Mouse (Mus musculus) bone marrow macrophage, adult 2 months (primary cell): Measurements from ENCODE around the gene Gm525. TPM values are rescaled to one million over a fixed set of nuclear protein-coding genes. Genes with fewer than 3 reads are reported as not detected.
"Not testable (repeated sequence)": the region's sequence is repeated elsewhere in the genome, so short reads cannot be mapped to it uniquely, and the experiment has no call there.

Experiments used
- H3K27ac ChIP-seq: 2 replicates; pipeline ENCODE4 v1.5.1; 2012; ENCODE audit warnings: low read depth, low read length; ENCODE audit not compliant: insufficient read depth
- H3K4me1 ChIP-seq: 2 replicates; pipeline ENCODE4 v1.6.1; 2012; ENCODE audit warnings: low read length; ENCODE audit not compliant: control insufficient read depth, insufficient read depth
- H3K4me3 ChIP-seq: 2 replicates; pipeline ENCODE4 v1.5.1; 2012; ENCODE audit warnings: mild to moderate bottlenecking, low read length, moderate library complexity; ENCODE audit not compliant: insufficient read depth
- CTCF ChIP-seq: IDR thresholded peaks from 2 replicates; pipeline ENCODE4 v1.5.1; 2012; ENCODE audit warnings: low read depth, mild to moderate bottlenecking, low read length, moderate library complexity
- POLR2A ChIP-seq: IDR thresholded peaks from 2 replicates; pipeline ENCODE4 v1.6.1; 2012; ENCODE audit warnings: mild to moderate bottlenecking, low read depth, low read length, borderline replicate concordance
- polyA plus RNA-seq: library from polyadenylated mRNA; stranded (reverse); fragments of >200 nt; gene quantifications from 2 replicates; pipeline ENCODE4 v1.2.4, GENCODE M21; 2012; ENCODE audit not compliant: missing spikeins, insufficient read depth, insufficient read length

Gene Gm525
- polyA plus RNA-seq, 1 experiment, result not detected

- no peak overlapping the region for H3K27ac ChIP-seq
- no peak for TF ChIP-seq CTCF
- no peak for TF ChIP-seq POLR2A
- no peak overlapping the region for H3K4me3 ChIP-seq
- H3K4me1 ChIP-seq, result 0 out of 2 replicates have a peak, but pooled peaks cover 3% of the 10 kb centered on the region
Observed at GRCm38 (mm10) chr11:89038496-89038895, 35.1 kb upstream of the Gm525 start.

GRCm38 (mm10) chr11:89039325-89039724, 34.3 kb upstream of the Gm525 start:
- TF ChIP-seq POLR2A (no peak), CTCF (peak; percentile 98)
- 0 out of 2 replicates have a peak, but pooled peaks cover 3% of the 10 kb centered on the region for H3K4me1 ChIP-seq
- H3K4me3 ChIP-seq, result no peak overlapping the region
- H3K27ac ChIP-seq, result no peak overlapping the region

GRCm38 (mm10) chr11:89041073-89041472, 32.6 kb upstream of the Gm525 start:
- not testable (repeated sequence) for H3K27ac ChIP-seq, H3K4me3 ChIP-seq, H3K4me1 ChIP-seq

- Histone ChIP-seq H3K4me1 (no peaks in the 10 kb centered on the region), H3K4me3 (no peak overlapping the region), H3K27ac (no peak overlapping the region)
- TF ChIP-seq POLR2A (no peak), CTCF (no peak)
Observed at GRCm38 (mm10) chr11:89043046-89043445, 30.6 kb upstream of the Gm525 start.

- not testable (repeated sequence) for H3K4me1 ChIP-seq, H3K4me3 ChIP-seq, H3K27ac ChIP-seq
Observed at GRCm38 (mm10) chr11:89045501-89045900, 28.1 kb upstream of the Gm525 start.

GRCm38 (mm10) chr11:89046021-89046420, 27.6 kb upstream of the Gm525 start:
- H3K27ac ChIP-seq, result no peak overlapping the region
- TF ChIP-seq CTCF (no peak), POLR2A (no peak)
- H3K4me3 ChIP-seq, result no peak overlapping the region
- H3K4me1 ChIP-seq, result no peaks in the 10 kb centered on the region

- peaks cover 6% of the 10 kb centered on the region for H3K4me1 ChIP-seq
- peak overlapping the region; percentile 7; the same call in 1 of the 2 replicates for H3K27ac ChIP-seq
- H3K4me3 ChIP-seq, result no peak overlapping the region
- TF ChIP-seq POLR2A (no peak), CTCF (no peak)
Observed at GRCm38 (mm10) chr11:89051767-89052166, 21.9 kb upstream of the Gm525 start.

GRCm38 (mm10) chr11:89055931-89056690, 17.5 kb upstream of the Gm525 start:
- TF ChIP-seq POLR2A (no peak), CTCF (no peak)
- Histone ChIP-seq H3K4me3 (no peak overlapping the region), H3K4me1 (peaks cover 15% of the 10 kb centered on the region), H3K27ac (no peak overlapping the region)

GRCm38 (mm10) chr11:89058515-89059270, 14.9 kb upstream of the Gm525 start:
- H3K4me3 ChIP-seq, result peak overlapping the region; percentile 75
- H3K27ac ChIP-seq, result no peak overlapping the region
- TF ChIP-seq CTCF, result peak; percentile 17; the same call in 1 of the 2 replicates
- TF ChIP-seq POLR2A, result no peak

GRCm38 (mm10) chr11:89059919-89060422, 13.7 kb upstream of the Gm525 start:
- Histone ChIP-seq H3K4me1 (peaks cover 8% of the 10 kb centered on the region), H3K4me3 (peak overlapping the region; percentile 75), H3K27ac (no peak overlapping the region)
- TF ChIP-seq CTCF, result no peak
- no peak for TF ChIP-seq POLR2A

More at GRCm38 (mm10) chr11:89058515-89059270, 14.9 kb upstream of the Gm525 start:
- peaks cover 8% of the 10 kb centered on the region for H3K4me1 ChIP-seq
